Mouse (Mus musculus): ENCODE data around the gene Map2.

Map2 gene

GRCm38 (mm10) chr1:66320378-66321135 is 145.5 kb downstream of the Map2 start:
- DNase-seq, result no peak

GRCm38 (mm10) chr1:66321136-66321502 is 146.0 kb downstream of the Map2 start:
- DNase-seq, result no peak

GRCm38 (mm10) chr1:66321631-66322142 is 146.6 kb downstream of the Map2 start:
- no peak for DNase-seq

- no peak for DNase-seq
Measured at GRCm38 (mm10) chr1:66323461-66323860, 148.4 kb downstream of the Map2 start.

GRCm38 (mm10) chr1:66324951-66325350 is 149.9 kb downstream of the Map2 start:
- no peak for DNase-seq

DNA sequence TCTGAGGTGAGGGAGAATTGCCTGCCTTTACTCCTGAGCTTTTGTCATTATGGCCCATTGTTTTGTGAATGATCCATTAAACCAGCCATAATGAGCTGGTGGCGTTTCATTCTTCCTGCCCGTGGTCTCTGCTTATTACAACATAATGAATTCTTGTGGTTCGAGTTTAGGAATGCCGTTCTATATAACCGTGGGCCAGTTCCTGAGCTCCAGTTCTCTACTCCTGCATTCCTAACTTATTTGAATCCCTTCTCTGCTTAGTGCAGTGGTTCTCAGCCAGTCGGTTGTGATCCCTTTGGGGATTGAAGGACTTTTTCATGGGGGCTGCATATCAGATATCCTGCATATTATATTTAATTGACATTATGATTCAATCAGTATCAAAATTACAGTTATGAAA is 153.9 kb downstream of the Map2 start:
- no peak for DNase-seq

- DNase-seq, result no peak
Measured at GRCm38 (mm10) chr1:66329534-66329933, 154.5 kb downstream of the Map2 start.

GRCm38 (mm10) chr1:66335724-66336284 is 160.7 kb downstream of the Map2 start:
- DNase-seq, result no peak

DNA sequence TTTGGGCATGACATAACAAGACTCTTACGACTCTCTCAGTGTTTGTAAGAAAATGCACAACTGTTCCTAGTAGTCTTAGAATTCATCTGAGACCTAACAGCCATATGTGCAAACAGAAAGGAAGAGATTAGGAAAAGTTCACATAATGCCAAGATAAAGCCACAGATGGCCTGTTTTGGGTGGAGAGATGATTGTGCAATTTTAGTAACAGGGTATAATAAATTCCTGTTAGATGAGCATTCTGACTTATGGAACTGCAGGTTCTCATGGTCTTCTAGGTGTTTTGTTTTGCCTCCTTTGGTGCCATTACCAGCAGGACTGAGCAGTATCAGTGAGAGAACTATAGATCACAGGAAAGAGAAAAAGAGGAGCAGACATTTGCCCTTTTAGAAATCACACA is 164.1 kb downstream of the Map2 start:
- no peak for DNase-seq

DNA sequence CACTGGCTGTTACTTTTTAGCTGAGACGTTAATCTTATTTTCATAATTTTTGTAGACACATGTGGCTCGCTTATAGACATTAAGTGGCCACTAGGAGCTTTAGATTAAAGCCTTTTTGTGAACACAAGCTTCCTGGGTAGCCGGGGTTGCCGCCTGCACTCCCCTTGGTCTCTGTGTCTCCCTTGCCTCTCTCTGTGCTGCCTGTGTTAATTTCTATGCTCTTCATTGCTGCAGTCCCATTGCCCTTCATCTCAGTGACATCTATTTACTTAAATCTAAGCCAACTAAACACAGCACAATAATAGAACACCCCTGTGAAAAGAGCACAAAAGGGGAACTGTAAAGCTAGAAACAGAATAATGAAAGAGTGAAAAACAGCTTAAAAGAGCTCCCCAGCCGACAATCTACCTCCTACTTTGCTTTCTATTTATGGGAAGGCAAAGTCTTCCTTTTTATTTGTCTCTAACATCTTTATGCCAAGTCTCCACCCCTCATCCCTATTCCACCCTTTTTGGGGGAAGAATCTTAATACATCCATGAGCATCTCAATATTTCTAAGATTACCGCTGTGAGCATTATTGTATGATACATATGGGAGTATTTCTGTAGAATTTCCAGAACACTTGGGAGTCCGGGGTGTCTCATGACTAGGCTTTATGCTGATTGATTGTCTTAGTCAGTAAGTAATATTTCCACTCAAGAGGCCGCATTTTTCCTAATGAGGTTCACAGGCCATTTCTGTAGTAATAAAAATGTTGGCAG is 173.5 kb downstream of the Map2 start:
- no peak for DNase-seq

DNA sequence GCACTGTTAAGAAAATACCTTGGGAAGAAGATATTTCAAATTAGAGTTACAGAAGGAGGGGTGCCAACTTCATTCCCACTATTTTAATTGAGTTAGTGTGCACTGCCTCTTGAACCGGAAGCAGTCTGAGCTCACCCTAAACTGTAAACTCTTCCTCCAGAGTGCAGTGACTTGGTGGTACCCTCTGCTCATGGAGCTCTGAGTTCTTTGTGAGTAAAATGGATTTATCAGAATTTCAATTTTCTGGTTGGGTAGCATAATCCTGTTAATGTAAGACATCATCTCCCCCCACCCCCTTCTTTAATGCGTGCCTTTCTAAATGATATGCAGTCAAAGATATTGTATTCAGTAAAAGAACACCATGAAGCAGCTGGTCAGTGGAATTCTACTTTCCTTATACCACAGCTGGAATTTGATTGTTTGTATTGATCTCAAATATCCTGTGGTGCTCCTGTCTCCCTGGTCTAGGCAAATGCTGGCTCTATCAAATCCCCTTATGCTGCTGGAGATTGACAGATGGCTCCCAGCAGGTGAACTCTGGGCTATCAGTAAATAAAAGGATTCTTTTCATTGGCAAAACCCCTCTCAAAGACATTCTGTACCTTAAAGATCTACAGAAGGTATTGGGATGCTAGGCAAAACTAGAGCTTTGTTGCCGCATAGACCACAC is 174.2 kb downstream of the Map2 start:
- no peak for DNase-seq

DNA sequence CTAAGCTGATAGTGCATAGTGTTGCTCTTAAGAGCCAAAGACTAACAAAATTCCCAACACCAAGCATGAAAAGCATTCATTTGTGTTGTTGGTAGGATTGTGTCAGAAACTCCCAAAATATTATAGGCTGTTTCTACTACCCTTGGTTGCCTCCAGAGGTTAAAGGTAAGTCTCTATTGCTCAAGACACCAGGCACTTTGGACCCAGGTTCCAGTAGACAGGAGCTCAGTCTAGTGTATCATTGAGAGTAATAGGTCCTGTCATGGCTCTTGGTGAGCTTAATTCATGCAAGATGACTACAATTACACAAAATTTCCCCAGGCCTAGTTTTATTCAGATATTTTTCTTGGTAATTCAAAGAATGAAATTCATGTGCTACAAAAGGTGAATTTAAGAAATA is 176.3 kb downstream of the Map2 start:
- peak; percentile 12 to 14 for DNase-seq

DNA sequence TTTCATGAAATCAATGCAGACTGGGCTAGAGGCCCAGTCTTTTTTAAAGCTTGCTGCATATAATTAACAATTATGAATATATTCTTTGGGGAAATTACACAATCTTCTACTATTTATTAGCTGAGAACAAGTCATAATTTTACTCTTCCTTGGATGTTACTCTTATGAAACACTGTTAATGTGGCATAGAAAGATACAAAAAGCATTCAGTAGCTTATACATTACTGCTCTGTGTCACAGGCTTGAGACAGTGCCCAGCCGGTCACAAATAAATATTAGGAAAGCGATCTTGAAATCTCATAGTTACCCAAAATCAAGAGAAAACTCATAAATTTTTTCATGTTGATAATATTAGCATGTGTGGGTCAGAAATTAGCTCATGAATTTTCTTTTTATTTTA is 186.7 kb downstream of the Map2 start:
- DNase-seq, result no peak

DNA sequence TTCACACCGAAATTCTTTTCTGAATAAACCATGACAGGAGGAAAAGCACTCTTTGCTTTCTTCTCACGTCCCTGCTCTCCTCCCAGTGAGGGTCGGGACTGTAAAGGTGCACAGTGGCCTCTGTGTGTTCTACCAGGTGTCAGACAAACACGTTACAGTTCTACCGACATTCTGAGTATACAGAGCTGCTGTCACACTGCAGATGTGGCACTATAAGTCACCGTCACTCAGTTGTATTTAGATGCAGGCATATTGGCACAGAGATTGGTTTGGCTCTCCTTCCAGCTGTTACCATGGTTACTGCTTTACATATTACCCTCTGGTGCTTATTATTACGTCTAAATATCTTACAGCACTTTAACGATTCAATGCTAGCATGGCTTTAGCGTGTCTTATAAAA is 188.2 kb downstream of the Map2 start:
- DNase-seq, result no peak

DNA sequence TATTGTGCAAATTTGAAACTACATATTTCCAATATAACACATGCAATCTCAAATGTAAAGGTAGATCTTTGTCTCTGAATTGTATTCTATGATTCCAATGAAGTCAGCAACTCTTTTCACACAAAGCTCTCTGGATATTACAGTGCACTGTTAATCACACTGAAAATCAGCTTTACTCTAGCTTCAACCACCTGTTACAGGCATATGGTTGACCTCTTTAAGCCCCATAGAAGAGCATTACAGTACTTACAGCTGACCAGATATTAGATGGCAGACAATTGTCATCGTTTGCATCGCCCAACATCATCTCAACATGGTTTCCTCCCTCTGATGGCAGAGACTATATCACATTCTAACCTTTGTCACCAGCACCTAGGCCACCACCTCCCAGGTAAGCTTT is 189.3 kb downstream of the Map2 start:
- DNase-seq, result no peak

DNA sequence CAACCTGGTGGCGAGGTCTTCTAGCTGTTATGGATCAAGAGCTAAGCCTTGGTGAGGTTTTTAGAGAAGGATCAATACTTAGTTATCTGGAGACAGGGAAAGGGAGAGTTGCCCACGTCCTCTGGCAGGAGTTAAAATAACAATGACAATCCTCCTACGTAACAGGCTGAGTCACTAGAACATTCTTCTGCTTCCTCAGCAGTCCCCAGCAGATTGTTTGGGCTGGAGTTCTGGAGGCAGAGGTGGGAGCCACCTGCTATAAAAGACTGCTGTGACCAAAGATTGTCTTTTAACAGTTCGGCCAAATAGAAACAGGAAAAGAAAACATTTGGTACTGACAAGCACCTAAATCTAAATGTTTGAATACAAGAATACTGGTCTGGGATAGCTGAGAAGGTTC is 190.5 kb downstream of the Map2 start:
- DNase-seq, result no peak

DNA sequence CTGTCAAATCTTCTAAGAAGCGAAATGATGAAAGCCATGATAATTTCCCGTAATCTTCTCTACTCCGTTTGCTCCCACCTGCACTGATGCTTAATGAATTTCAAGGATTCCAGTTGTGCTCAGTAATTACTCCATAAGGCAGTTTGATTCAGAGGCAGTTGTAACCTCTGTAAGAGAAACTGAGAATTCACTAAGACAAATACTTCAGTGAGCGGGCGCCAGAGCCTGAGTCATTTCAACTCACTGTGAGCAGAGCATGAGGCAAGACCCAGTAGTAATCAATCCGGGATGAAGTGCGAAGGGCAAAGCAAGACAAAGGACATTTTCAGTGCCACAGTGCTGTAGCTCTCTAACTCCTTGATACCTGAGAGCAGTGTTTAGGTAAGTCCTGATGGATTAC is 194.4 kb downstream of the Map2 start:
- no peak for DNase-seq

GRCm38 (mm10) chr1:66371371-66371770 is 196.3 kb downstream of the Map2 start:
- DNase-seq, result no peak

DNA sequence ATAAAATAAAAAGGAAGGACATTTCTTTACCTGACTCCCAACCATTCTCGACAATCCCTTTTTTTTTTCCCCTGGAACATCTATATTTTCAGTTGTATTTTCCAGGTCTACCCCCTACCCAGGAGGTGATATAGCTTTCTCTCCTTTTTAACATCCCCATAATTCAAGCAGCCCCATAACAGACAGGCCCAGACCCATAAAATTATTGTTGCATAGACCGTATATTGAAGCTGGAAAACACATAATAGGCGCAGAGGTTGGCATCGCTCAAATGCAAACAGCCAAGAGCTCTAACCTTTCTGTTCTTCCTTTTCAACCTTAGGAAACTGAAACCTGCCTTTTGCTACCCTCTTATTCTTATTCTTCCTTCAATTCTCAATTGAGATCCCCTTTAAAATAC is 211.2 kb downstream of the Map2 start:
- no peak for DNase-seq

GRCm38 (mm10) chr1:66386751-66387452 is 211.8 kb downstream of the Map2 start:
- no peak for DNase-seq

- no peak for DNase-seq
Measured at GRCm38 (mm10) chr1:66388561-66388960, 213.5 kb downstream of the Map2 start.

- DNase-seq, result no peak
Measured at GRCm38 (mm10) chr1:66394944-66395637, 220.0 kb downstream of the Map2 start.

Data from kidney, adult 8-10 months (tissue).